Mouse (Mus musculus) E14TG2a.4 (cell line): ENCODE measurements around the gene Fam32a.

Source experiments
- CTCF ChIP-seq: conservative IDR thresholded peaks from 2 replicates; pipeline ENCODE4 v1.5.1; 2014; ENCODE audit warnings: low read length
- NANOG ChIP-seq: IDR thresholded peaks from 2 replicates; pipeline ENCODE4 v1.6.1; 2014; ENCODE audit warnings: borderline replicate concordance, low read length, mixed read lengths
- POU5F1 ChIP-seq: IDR thresholded peaks from 2 replicates; pipeline ENCODE4 v1.6.1; 2014; ENCODE audit warnings: low read length, borderline replicate concordance

DNA sequence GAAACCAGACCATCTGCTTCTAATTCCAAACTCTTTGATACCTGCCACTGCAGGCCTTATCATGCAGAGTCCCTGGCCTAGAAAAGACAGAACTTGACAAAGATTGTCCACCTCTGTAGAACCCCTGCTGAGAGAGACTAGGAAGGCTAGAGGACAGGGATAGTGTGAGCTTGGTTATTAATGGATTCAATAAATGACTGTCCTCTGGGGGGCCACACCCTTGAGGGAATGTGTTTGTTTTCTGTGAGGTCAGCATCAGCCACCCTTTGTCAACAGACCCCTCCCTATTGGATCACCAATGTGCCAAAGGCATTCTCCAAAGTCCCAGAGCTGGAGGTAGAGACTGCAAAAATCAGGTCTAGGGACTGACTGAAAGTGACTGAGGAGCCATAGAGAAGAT, 27.5 kb upstream of the Fam32a start:
- no peak for TF ChIP-seq CTCF
- no peak for TF ChIP-seq NANOG
- no peak for TF ChIP-seq POU5F1
